Mouse (Mus musculus) erythroid progenitor cell, adult 5-6 weeks (primary cell): ENCODE measurements around the gene Sema4g. TPM values are rescaled to one million over a fixed set of nuclear protein-coding genes. Genes with fewer than 3 reads are reported as not detected.

Experiments
- ATAC-seq: replicated peaks from 2 replicates; pipeline ENCODE4 v1.8.0; 2016; ENCODE audit warnings: moderate number of reproducible peaks, mild to moderate bottlenecking, moderate TSS enrichment, inconsistent platforms; ENCODE audit not compliant: poor library complexity, low FRiP score, severe bottlenecking
- total RNA-seq, 2 experiments: library from RNA; stranded (forward) in 1 of 2; stranded (reverse) in 1 of 2; fragments of 150-400 nt in 1 of 2; fragments of 186-747, 209-891 nt in 1 of 2; gene quantifications; 2 replicates each; pipeline versions ENCODE4 v1.2.3 to v1.2.4; 2015 to 2017; ENCODE audit warnings: low replicate concordance in 2 of 2

Gene Sema4g
- total RNA-seq (2015; ENCODE audit: low replicate concordance) (0.36 TPM in 1 of 2 replicates, not detected in the other), total RNA-seq (2017; ENCODE audit: low replicate concordance) (0.39 TPM in 1 of 2 replicates, not detected in the other)

- no peak for ATAC-seq
These were observed at the start of gene Sema4g for GRCm38 (mm10) chr19:44988831-44989566. Gene Sema4g, plus strand, starts transcription at chr19:44989101.

DNA sequence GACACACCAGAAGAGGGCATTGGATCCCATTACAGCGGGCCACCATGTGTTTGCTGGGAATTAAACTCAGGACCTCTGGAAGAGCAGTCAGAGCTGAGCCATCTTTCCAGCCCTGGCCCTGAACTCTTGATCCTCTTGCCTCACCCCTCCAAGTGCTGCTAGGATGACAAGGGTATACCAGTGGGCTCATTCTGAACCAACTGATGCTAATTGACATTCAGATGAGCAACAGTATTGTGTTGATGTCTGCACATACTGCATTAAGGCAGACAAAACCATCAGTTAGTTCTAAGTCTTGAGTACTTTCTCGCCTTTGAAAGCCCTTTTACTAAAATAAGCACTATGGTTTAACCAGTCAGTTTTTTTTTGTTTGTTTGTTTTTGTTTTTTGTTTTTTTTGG is 29.3 kb upstream of the Sema4g start:
- ATAC-seq = no peak

- ATAC-seq = no peak
These were observed 22.9 kb upstream of the Sema4g start for GRCm38 (mm10) chr19:44965978-44966377.

DNA sequence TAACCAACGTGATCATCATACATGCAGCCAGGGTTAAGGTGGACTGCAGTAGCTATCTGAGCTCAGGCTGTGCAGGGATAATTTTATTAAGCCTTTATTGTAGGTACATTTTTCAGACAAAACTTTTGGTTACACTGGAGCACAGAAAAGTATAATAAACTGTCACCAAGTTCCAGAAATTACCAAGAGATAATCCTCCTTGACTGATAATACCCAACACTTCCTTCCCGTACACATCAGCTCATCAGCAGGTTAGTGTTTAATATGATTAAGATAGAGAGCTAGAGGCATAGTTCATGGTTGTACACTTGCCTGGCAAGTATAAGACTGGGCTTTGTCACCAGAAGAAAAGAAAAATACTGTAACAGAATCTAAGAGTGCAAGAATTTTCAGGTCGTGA is 20.6 kb upstream of the Sema4g start:
- no peak for ATAC-seq

GRCm38 (mm10) chr19:44976636-44977035 is 12.3 kb upstream of the Sema4g start:
- ATAC-seq = no peak

GRCm38 (mm10) chr19:44977148-44977547 is 11.8 kb upstream of the Sema4g start:
- no peak for ATAC-seq

- no peak for ATAC-seq
These were observed 8.1 kb upstream of the Sema4g start for GRCm38 (mm10) chr19:44980787-44981186.

DNA sequence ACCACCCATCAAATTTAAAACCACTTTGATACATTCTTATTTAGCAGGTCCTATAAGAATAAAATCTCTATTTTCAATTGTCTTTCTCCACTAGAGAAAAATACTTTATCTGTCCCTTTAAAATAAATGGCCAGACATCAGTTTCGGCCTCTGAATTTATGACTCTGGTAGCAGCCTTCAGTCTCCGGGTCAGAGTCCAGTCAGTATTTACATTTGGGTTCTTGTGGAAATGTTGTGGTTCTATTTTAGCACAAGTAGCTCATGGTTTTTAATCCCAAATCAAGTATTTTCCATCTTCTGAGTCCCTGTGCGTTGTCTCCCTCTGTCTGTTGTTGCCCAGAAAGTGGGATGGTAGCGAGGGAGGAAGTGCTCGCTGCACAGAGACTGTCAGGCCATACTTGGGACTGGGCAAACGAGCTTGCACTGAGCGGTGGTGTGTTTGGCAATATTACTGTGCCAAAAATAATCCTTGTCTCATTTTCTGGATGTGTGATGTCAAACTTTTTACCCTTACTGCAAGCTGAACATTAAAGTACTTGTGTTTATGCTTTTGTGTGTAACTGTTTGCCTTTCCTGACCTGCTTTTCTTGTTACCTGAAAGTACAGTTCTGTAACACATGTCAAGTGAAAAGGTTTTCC is 6.3 kb upstream of the Sema4g start:
- no peak for ATAC-seq

GRCm38 (mm10) chr19:44983366-44983765 is 5.5 kb upstream of the Sema4g start:
- no peak for ATAC-seq

GRCm38 (mm10) chr19:44984420-44984819 is 4.5 kb upstream of the Sema4g start:
- no peak for ATAC-seq

GRCm38 (mm10) chr19:44985159-44985988 is 3.5 kb upstream of the Sema4g start:
- no peak for ATAC-seq

DNA sequence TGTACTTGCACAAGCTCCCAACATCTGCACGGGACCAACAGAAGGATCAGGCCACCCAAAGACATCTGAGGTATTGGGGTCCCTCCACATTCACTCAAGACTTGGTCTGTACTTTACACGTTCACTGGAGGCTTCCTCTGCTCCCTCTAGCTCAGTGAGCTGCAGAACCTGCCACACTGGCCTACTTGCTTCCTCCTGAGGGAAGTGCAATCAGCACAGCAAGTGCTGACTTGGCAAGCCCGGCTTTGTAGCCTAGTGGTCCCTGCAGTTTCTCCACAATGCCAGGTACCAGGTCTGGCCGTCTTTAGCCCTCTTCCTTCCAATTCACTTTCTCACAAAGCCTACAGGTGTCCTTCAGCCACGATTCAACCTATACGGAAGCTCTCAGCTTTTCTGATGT is 1.9 kb upstream of the Sema4g start:
- ATAC-seq = no peak

GRCm38 (mm10) chr19:44987851-44988250 is 1.1 kb upstream of the Sema4g start:
- no peak for ATAC-seq

DNA sequence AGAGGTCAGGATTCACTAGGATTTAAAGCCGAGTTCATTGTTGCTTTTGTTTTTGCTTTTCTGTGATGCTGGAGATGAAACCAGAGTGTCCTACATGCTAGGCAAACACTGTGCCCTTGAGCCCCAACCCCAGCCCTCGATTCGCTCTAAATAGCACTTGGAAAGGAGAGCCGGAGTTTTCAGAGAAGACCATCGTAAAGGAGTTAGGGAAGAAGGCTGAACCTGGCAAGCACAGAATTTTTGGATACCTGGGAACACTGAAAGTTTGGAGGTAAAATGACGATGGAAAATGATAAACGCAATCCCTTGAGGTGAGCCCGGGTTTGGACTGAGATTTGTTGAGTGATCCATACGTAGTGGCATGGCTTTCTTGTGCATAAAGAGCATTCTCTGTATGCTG is 580 bp upstream of the Sema4g start:
- no peak for ATAC-seq

GRCm38 (mm10) chr19:44989567-44990495 is 930 bp downstream of the Sema4g start:
- ATAC-seq = no peak

DNA sequence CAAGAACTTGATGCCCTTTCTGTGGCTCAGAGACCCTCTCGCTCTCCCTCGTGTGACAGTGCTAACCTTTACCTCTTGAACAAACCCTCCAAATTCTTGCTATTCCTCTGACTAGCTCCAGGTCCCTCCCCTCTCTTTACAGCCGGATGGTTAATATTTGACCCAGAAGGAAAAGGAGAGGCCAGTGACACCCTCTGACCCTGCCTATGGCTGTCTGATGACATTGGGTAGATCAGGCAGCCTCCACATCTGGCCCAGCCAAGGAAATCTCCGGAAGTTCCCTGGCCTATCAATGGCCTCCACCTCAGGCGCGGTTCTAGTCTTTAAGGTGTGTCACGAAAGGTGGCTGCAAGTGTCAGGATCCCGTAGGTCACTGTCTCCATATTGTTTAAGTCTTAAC is 2.1 kb downstream of the Sema4g start:
- no peak for ATAC-seq

DNA sequence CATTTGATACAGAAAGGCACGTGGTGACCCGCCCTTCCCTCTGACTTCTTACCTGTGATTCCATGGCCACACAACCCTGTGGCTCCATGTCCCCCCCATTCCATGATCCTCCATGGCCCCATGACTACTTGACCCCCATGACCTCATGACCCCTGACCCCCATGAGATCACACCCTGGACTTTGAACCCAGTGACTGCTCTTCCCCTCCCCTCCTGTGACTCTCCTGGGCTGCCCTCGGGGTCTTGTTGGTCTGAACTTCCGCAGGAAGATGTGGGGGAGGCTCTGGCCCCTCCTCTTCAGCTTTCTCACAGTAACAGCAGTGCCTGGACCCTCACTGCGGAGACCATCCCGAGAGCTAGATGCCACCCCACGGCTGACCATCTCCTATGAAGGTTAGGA is 3.3 kb downstream of the Sema4g start:
- ATAC-seq = no peak

GRCm38 (mm10) chr19:44992712-44993111 is 3.8 kb downstream of the Sema4g start:
- ATAC-seq = no peak

DNA sequence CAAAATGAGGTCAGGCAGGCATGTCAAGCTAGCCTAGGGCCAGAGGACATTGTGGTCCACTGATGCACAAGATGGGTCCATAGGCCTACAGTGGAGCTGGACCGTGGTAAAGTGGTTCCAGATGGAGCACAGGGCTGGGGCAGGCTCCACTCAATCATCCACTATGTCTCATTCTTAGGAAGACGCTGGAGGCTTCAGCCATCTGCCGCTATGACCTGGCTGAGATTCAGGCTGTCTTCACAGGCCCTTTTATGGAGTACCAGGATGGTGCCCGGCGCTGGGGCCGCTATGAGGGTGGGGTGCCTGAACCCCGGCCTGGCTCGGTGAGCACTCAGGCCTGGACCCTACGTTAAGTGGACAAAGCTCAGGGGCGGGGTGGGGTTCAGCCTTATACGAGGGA is 8.9 kb downstream of the Sema4g start:
- ATAC-seq = no peak

- ATAC-seq = no peak
These were observed 10.7 kb downstream of the Sema4g start for GRCm38 (mm10) chr19:44999647-45000046.
